Mouse (Mus musculus): ENCODE data around the gene Fgfr2. TPM values are rescaled to one million over a fixed set of nuclear protein-coding genes. Genes with fewer than 3 reads are reported as not detected.

Gene Fgfr2
- polyA plus RNA-seq, 1 experiment from 2014 or later, result 24.9 TPM

DNA sequence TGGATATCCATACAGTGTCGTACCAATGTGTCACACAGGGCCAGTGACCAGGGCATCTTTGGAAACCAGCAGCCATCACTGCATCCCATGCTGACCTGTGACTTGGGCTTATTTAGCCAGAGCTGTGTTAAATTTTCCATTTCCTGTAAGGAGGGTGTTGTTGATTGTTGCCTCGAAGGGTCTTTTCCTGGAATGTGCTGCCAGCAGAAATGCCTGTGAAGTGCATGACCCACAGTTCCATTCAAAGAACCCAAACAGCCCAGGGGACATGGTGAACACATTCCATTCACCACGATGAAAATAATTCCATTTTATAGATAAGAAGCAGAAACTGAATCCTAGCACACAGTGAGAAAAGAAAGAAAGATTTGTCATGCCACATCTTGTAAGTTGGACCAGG is 764.9 kb downstream of the Fgfr2 start:
- ATAC-seq (replicated peaks; ENCODE audit: insufficient number of reproducible peaks, low FRiP score, low TSS enrichment), result no peak
- Histone ChIP-seq H3K9me3 (replicated peaks; ENCODE audit: control insufficient read depth, low read length) (no peaks in the 10 kb centered on the region), H3K27ac (ENCODE audit: low read depth, low read length) (no peak overlapping the region), H3K4me3 (ENCODE audit: low read depth, low read length) (no peak overlapping the region), H3K4me1 (ENCODE audit: control insufficient read depth, insufficient read depth, low read length) (no peaks in the 10 kb centered on the region), H3K36me3 (ENCODE audit: control insufficient read depth, insufficient read depth, low read length) (no peaks in the 10 kb centered on the region), H3K9ac (ENCODE audit: low read depth, low read length) (no peak overlapping the region), H3K27me3 (ENCODE audit: control insufficient read depth, insufficient read depth, low read length) (no peaks in the 10 kb centered on the region; the same call in none of the 2 replicates), H3K4me2 (no peak overlapping the region)
- 40% methylated on average over 3 of the region's 3 CpGs for WGBS (ENCODE audit: insufficient replicate concordance)

DNA sequence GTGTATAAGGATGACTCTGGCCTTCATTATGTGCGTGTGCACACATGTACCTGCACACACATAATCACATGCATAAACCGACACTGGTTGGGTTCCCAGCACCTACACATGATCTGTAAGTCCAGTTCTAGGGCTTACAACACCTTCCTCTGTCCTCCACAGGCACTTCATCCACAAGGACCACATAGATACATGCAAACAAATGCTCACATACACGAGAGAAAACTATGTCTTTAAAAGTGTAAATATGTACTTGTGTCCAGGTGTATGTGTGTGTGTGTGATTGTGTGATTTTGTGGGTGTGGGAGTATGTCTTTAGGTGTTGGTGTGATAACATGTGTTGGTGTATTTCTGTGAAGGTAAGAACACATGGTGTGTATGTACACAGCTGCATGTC is 765.3 kb downstream of the Fgfr2 start:
- Histone ChIP-seq H3K4me3 (ENCODE audit: low read depth, low read length) (no peak overlapping the region), H3K27me3 (ENCODE audit: control insufficient read depth, insufficient read depth, low read length) (no peaks in the 10 kb centered on the region; the same call in none of the 2 replicates), H3K4me1 (ENCODE audit: control insufficient read depth, insufficient read depth, low read length) (no peaks in the 10 kb centered on the region), H3K4me2 (no peak overlapping the region), H3K36me3 (ENCODE audit: control insufficient read depth, insufficient read depth, low read length) (no peaks in the 10 kb centered on the region), H3K27ac (ENCODE audit: low read depth, low read length) (no peak overlapping the region), H3K9me3 (replicated peaks; ENCODE audit: control insufficient read depth, low read length) (no peaks in the 10 kb centered on the region), H3K9ac (ENCODE audit: low read depth, low read length) (no peak overlapping the region)
- WGBS (ENCODE audit: insufficient replicate concordance), result 79% methylated on average over 3 of the region's 3 CpGs
- no peak for ATAC-seq (replicated peaks; ENCODE audit: insufficient number of reproducible peaks, low FRiP score, low TSS enrichment)

DNA sequence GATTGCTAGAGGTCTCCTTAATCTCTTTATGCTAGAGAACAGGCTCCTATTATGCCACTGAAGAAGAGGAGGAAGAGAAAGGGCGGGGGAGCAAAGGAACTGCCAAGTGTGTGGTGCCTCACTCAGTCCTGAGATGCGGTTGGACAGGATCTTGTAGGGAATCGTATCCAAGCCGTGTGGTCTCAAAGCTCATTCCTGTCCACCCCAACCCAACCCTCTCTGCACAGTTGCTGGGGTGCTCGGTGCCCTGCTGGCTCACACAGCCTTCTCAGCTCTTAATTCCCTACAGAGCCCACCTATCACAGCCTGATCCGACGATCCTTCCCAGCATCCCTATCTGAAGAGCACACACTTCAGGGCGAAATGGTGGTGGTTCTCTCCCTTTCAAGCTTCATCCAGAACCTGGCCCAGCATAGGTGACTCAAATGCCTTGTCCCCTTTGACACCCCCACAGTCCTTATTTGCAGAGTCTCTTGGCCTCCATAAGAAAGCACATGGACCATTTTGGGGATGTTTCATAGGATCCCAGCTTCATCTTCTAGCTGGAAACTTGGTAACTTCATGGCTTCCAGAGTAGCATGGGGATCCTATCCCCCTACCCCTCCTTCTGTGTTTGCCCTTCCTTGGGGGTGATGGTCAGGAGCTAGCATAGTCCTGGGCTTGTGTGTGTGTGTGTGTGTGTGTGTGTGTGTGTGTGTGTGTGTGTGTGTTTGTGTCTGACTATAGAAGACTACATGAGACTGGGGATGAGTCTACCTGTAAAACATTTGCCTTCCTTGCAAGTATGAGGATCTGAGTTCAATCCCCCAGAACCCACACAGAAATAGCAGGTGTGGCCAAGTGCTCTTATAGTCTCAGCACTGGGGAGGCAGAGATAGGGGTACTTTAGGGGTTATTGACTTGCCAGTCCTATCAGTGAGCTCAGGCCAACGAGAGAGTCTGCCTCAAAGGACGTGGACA is 766.0 kb downstream of the Fgfr2 start:
- H3K27ac ChIP-seq (ENCODE audit: low read depth, low read length), result no peak overlapping the region
- H3K4me2 ChIP-seq, result no peak overlapping the region
- no peaks in the 10 kb centered on the region for H3K4me1 ChIP-seq (ENCODE audit: control insufficient read depth, insufficient read depth, low read length)
- WGBS (ENCODE audit: insufficient replicate concordance), result 65% methylated on average over 10 of the region's 10 CpGs
- ATAC-seq (replicated peaks; ENCODE audit: insufficient number of reproducible peaks, low FRiP score, low TSS enrichment), result no peak
- H3K9me3 ChIP-seq (replicated peaks; ENCODE audit: control insufficient read depth, low read length), result no peaks in the 10 kb centered on the region
- H3K27me3 ChIP-seq (ENCODE audit: control insufficient read depth, insufficient read depth, low read length), result no peaks in the 10 kb centered on the region; the same call in none of the 2 replicates
- no peak overlapping the region for H3K9ac ChIP-seq (ENCODE audit: low read depth, low read length)
- no peak overlapping the region for H3K4me3 ChIP-seq (ENCODE audit: low read depth, low read length)
- no peaks in the 10 kb centered on the region for H3K36me3 ChIP-seq (ENCODE audit: control insufficient read depth, insufficient read depth, low read length)

DNA sequence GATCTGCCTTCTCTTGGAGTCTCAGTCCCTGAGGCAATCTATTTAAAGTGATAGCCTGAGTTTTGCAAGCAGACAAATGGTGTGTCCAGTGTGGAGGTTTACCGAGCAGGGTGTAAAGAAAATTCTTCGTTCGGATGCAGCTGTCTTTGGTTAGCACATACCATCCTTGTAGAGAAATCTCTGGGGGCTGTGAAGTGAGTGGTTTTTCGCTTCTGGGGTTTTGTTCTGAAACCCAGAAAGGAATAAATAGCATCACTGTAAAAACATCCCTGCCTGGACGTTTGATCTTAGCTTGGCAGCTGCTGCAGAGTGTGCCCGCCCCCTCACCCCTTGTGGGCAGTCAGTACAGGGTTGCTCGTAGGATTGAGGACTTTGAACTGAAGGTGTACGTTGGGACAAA is 767.0 kb downstream of the Fgfr2 start:
- Histone ChIP-seq H3K27ac (ENCODE audit: low read depth, low read length) (no peak overlapping the region), H3K4me3 (ENCODE audit: low read depth, low read length) (no peak overlapping the region), H3K4me1 (ENCODE audit: control insufficient read depth, insufficient read depth, low read length) (no peaks in the 10 kb centered on the region), H3K36me3 (ENCODE audit: control insufficient read depth, insufficient read depth, low read length) (no peaks in the 10 kb centered on the region), H3K4me2 (no peak overlapping the region), H3K9me3 (replicated peaks; ENCODE audit: control insufficient read depth, low read length) (no peaks in the 10 kb centered on the region), H3K27me3 (ENCODE audit: control insufficient read depth, insufficient read depth, low read length) (no peaks in the 10 kb centered on the region; the same call in none of the 2 replicates), H3K9ac (ENCODE audit: low read depth, low read length) (no peak overlapping the region)
- ATAC-seq (replicated peaks; ENCODE audit: insufficient number of reproducible peaks, low FRiP score, low TSS enrichment), result no peak
- WGBS (ENCODE audit: insufficient replicate concordance), result 39% methylated on average over 8 of the region's 8 CpGs

DNA sequence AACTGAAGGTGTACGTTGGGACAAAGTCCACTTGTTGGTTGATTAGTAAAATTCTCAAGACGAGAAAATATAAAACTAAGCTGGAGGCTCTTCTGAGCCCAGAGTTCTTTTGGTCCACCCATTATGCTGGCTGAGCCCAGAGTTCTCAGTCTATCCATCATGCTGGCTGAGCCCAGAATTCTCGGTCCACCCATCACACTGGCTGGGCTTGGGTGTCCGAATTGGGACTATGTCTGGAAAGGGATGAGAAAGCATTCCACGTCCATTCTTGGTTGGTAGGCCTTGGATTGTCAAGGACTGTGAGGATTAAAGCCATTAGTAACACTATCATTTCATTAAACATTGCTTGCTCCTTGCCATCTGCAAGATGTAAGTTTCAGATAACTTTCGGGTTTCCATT is 767.4 kb downstream of the Fgfr2 start:
- 66% methylated on average over 6 of the region's 6 CpGs for WGBS (ENCODE audit: insufficient replicate concordance)

DNA sequence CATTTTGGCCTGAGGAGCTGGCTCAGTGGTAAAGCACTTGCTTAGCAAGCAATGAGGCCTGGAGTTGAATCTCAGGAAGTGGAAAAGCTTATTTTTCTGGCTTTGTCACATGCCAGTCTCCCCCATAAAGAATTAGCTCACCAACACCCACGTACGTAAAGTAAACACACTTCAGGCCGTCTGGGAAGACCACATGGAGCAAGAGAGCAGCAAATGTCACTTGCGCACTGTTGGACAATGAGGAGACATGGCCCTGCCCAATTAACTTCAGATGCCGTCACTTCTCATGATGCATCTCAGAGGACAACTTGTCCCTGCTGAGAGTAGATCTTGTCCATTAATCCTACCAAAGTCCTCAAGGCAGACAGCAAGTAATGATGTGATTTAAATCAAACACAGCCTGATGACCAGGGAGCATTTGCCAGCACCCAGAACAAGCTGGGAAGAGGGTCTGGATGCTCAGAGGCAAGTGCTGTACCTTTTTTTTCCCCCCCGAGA is 774.0 kb downstream of the Fgfr2 start:
- H3K4me2 ChIP-seq, result no peak overlapping the region
- H3K27me3 ChIP-seq (ENCODE audit: control insufficient read depth, insufficient read depth, low read length), result no peaks in the 10 kb centered on the region
- no peak for ATAC-seq (replicated peaks; ENCODE audit: insufficient number of reproducible peaks, low FRiP score, low TSS enrichment)
- H3K36me3 ChIP-seq (ENCODE audit: control insufficient read depth, insufficient read depth, low read length), result no peaks in the 10 kb centered on the region
- no peak overlapping the region for H3K9ac ChIP-seq (ENCODE audit: low read depth, low read length)
- H3K9me3 ChIP-seq (replicated peaks; ENCODE audit: control insufficient read depth, low read length), result no peaks in the 10 kb centered on the region
- no peak overlapping the region for H3K4me3 ChIP-seq (ENCODE audit: low read depth, low read length)
- no peak overlapping the region for H3K27ac ChIP-seq (ENCODE audit: low read depth, low read length)
- 68% methylated on average over 6 of the region's 6 CpGs for WGBS (ENCODE audit: insufficient replicate concordance)
- H3K4me1 ChIP-seq (ENCODE audit: control insufficient read depth, insufficient read depth, low read length), result peaks cover 3% of the 10 kb centered on the region; the same call in 1 of the 2 replicates

More for the DNA sequence above, 767.4 kb downstream of the Fgfr2 start:
- Histone ChIP-seq H3K9ac (ENCODE audit: low read depth, low read length) (no peak overlapping the region), H3K36me3 (ENCODE audit: control insufficient read depth, insufficient read depth, low read length) (no peaks in the 10 kb centered on the region), H3K4me3 (ENCODE audit: low read depth, low read length) (no peak overlapping the region), H3K4me1 (ENCODE audit: control insufficient read depth, insufficient read depth, low read length) (no peaks in the 10 kb centered on the region), H3K9me3 (replicated peaks; ENCODE audit: control insufficient read depth, low read length) (no peaks in the 10 kb centered on the region), H3K4me2 (no peak overlapping the region), H3K27ac (ENCODE audit: low read depth, low read length) (no peak overlapping the region), H3K27me3 (ENCODE audit: control insufficient read depth, insufficient read depth, low read length) (no peaks in the 10 kb centered on the region; the same call in none of the 2 replicates)
- no peak for ATAC-seq (replicated peaks; ENCODE audit: insufficient number of reproducible peaks, low FRiP score, low TSS enrichment)

DNA sequence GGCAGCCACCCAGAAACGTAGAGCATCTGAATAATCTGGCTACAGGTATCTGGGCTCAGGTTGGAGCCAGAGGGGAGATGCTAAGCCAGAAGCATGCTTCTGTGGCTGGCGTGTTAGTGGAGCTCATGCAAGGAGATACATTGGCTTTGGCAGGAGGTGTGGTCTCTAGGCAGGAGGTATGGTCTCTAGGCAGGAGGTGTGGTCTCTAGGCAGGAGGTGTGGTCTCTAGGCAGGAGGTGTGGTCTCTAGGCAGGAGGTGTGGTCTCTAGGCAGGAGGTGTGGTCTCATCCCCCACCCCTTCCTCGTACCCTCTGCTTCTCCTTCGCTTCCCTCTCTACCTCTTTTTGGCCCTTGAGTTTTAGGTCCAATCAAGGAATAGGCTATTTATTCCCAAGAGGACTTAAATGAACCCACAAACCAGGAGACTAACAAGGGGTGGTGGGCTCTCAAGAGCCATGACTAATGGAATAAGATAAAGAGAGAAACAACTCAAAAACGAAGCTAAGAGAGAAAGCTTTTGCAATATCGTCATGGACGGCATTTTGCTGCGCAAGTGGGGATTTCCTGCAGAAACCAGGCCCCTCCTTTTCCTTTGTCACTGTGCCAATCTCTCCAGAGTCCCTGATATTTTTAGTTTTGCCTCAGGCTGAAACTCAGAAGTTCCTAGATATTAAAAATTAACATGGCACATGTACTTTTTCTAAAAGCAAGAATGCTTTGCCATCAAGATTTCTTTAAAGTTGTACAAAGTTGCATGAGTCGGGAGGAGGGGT is 775.7 kb downstream of the Fgfr2 start:
- H3K9me3 ChIP-seq (replicated peaks; ENCODE audit: control insufficient read depth, low read length), result no peaks in the 10 kb centered on the region
- no peak overlapping the region for H3K27ac ChIP-seq (ENCODE audit: low read depth, low read length)
- 63% methylated on average over 9 of the region's 9 CpGs for WGBS (ENCODE audit: insufficient replicate concordance)
- H3K9ac ChIP-seq (ENCODE audit: low read depth, low read length), result no peak overlapping the region
- H3K27me3 ChIP-seq (ENCODE audit: control insufficient read depth, insufficient read depth, low read length), result no peaks in the 10 kb centered on the region
- no peak overlapping the region for H3K4me3 ChIP-seq (ENCODE audit: low read depth, low read length)
- no peaks in the 10 kb centered on the region for H3K36me3 ChIP-seq (ENCODE audit: control insufficient read depth, insufficient read depth, low read length)
- no peak overlapping the region for H3K4me2 ChIP-seq
- H3K4me1 ChIP-seq (ENCODE audit: control insufficient read depth, insufficient read depth, low read length), result peaks cover 3% of the 10 kb centered on the region; the same call in 1 of the 2 replicates
- no peak for ATAC-seq (replicated peaks; ENCODE audit: insufficient number of reproducible peaks, low FRiP score, low TSS enrichment)

DNA sequence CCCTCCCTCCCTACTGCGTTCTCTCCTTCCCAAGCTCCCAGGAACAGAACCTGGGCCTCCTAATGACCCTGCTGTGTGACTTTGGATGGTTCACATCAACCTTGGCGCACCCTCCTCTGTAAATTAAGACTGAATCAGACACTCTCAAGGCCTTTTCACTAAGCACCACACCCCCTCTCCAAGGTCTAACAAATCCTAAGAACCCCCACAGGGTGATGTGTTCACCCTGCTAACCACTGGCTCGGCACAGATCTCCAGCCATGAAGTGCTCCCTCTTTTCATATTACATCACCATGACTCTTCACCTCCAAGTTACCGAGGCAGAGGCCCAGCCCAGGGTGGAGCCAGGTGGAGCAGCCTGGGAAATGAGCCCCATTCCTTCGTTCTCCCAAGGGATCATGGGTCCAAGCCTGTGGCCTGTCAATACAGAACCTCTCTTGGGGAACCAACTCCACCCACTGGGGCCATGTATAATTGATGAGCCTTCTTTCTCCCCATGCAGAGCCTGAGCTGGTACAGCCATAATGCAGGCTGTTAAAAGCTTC is 777.6 kb downstream of the Fgfr2 start:
- ATAC-seq (replicated peaks; ENCODE audit: insufficient number of reproducible peaks, low FRiP score, low TSS enrichment), result no peak
- H3K4me3 ChIP-seq (ENCODE audit: low read depth, low read length), result no peak overlapping the region
- H3K9ac ChIP-seq (ENCODE audit: low read depth, low read length), result no peak overlapping the region
- H3K36me3 ChIP-seq (ENCODE audit: control insufficient read depth, insufficient read depth, low read length), result no peaks in the 10 kb centered on the region
- no peaks in the 10 kb centered on the region for H3K27me3 ChIP-seq (ENCODE audit: control insufficient read depth, insufficient read depth, low read length)
- no peak overlapping the region for H3K4me2 ChIP-seq
- no peaks in the 10 kb centered on the region for H3K9me3 ChIP-seq (replicated peaks; ENCODE audit: control insufficient read depth, low read length)
- peaks cover 3% of the 10 kb centered on the region; the same call in 1 of the 2 replicates for H3K4me1 ChIP-seq (ENCODE audit: control insufficient read depth, insufficient read depth, low read length)
- WGBS (ENCODE audit: insufficient replicate concordance), result 72% methylated on average over 5 of the region's 5 CpGs
- H3K27ac ChIP-seq (ENCODE audit: low read depth, low read length), result no peak overlapping the region

Data from heart, embryonic 11.5 days (tissue).